ENCODE assay signal across 8 mouse cellular contexts in genomic region chr6:72222271-72222724, GRCm38 (mm10). TPM values are rescaled to one million over a fixed set of nuclear protein-coding genes. Genes with fewer than 3 reads are reported as not detected.
DNase-seq lines count a peak whose midpoint lies in the region; ATAC-seq lines count a peak whose summit lies in the region.

No protein-coding gene starts in this region.

- no peak overlapping the region for H3K4me2 ChIP-seq in kidney, embryonic 14.5 days (replicated peaks; ENCODE audit: low read depth, low read length)
- H3K4me2 ChIP-seq in embryonic facial prominence, embryonic 11.5 days (ENCODE audit: low read depth, low read length) = peak overlapping the region; percentile 27
- H3K4me2 ChIP-seq in hindbrain, embryonic 16.5 days (ENCODE audit: low read length) = no peak overlapping the region
- peak overlapping the region; percentile 36 for H3K4me2 ChIP-seq in neural tube, embryonic 12.5 days (replicated peaks)

- H3K9ac ChIP-seq in kidney, embryonic 14.5 days (ENCODE audit: low read depth, low read length) = no peak overlapping the region
- peak overlapping the region; percentile 37; the same call in 1 of the 2 replicates for H3K9ac ChIP-seq in embryonic facial prominence, embryonic 11.5 days (replicated peaks; ENCODE audit: low read length)
- H3K9ac ChIP-seq in hindbrain, embryonic 16.5 days (ENCODE audit: low read depth, low read length) = no peak overlapping the region
- H3K9ac ChIP-seq in neural tube, embryonic 12.5 days = no peak overlapping the region

- WGBS in kidney, embryonic 14.5 days = 3% methylated on average over 11 of the region's 11 CpGs
- WGBS in embryonic facial prominence, embryonic 11.5 days = 4% methylated on average over 11 of the region's 11 CpGs
- WGBS in hindbrain, embryonic 16.5 days = 10% methylated on average over 11 of the region's 11 CpGs
- WGBS in neural tube, embryonic 12.5 days = 1% methylated on average over 11 of the region's 11 CpGs

- H3K36me3 ChIP-seq in kidney, embryonic 14.5 days (ENCODE audit: control insufficient read depth, insufficient read depth, low read length) = no peaks in the 10 kb centered on the region
- no peaks in the 10 kb centered on the region for H3K36me3 ChIP-seq in embryonic facial prominence, embryonic 11.5 days (replicated peaks; ENCODE audit: control insufficient read depth, insufficient read depth, low read depth, low read length)
- H3K36me3 ChIP-seq in hindbrain, embryonic 16.5 days (ENCODE audit: control insufficient read depth, insufficient read depth, low read length) = no peaks in the 10 kb centered on the region
- no peaks in the 10 kb centered on the region for H3K36me3 ChIP-seq in neural tube, embryonic 12.5 days

- H3K4me1 ChIP-seq in kidney, embryonic 14.5 days (ENCODE audit: control insufficient read depth, insufficient read depth, low read length) = peaks cover 46% of the 10 kb centered on the region
- peaks cover 21% of the 10 kb centered on the region for H3K4me1 ChIP-seq in embryonic facial prominence, embryonic 11.5 days (ENCODE audit: control insufficient read depth, insufficient read depth, low read length)
- peaks cover 39% of the 10 kb centered on the region for H3K4me1 ChIP-seq in hindbrain, embryonic 16.5 days (ENCODE audit: control insufficient read depth, insufficient read depth, low read depth, low read length)
- peaks cover 49% of the 10 kb centered on the region for H3K4me1 ChIP-seq in neural tube, embryonic 12.5 days

- no peak for DNase-seq in kidney, adult 9 months
- peak; percentile 60 for DNase-seq in embryonic facial prominence, embryonic 11.5 days (ENCODE audit: low spot score)
- DNase-seq in right cerebral cortex, postnatal 4 days = no peak
- DNase-seq in left cerebral cortex, adult 8-10 months (ENCODE audit: low spot score in 2 of 2) = no peak
- DNase-seq in ovary, postnatal 14 days (ENCODE audit: low spot score) = no peak

- peak; percentile 56 for ATAC-seq in kidney, embryonic 14.5 days (ENCODE audit: low FRiP score, low TSS enrichment)
- peak; percentile 73 for ATAC-seq in embryonic facial prominence, embryonic 11.5 days (replicated peaks; ENCODE audit: insufficient number of reproducible peaks, low FRiP score, low TSS enrichment, low read depth)
- 0 out of 2 replicates have a peak, but pooled peaks have one; percentile 10 for ATAC-seq in hindbrain, embryonic 16.5 days
- peak; percentile 86 for ATAC-seq in neural tube, embryonic 12.5 days (ENCODE audit: low FRiP score, low read depth)

- no peaks in the 10 kb centered on the region for H3K9me3 ChIP-seq in kidney, embryonic 14.5 days (ENCODE audit: control insufficient read depth, low read length)
- no peaks in the 10 kb centered on the region for H3K9me3 ChIP-seq in embryonic facial prominence, embryonic 11.5 days (replicated peaks; ENCODE audit: control insufficient read depth, low read length)
- no peaks in the 10 kb centered on the region for H3K9me3 ChIP-seq in hindbrain, embryonic 16.5 days (ENCODE audit: control insufficient read depth, low read length)
- H3K9me3 ChIP-seq in neural tube, embryonic 12.5 days = no peaks in the 10 kb centered on the region

- no peak overlapping the region for H3K27ac ChIP-seq in kidney, embryonic 14.5 days (ENCODE audit: low read depth, low read length)
- peak overlapping the region; percentile 32; the same call in 1 of the 2 replicates for H3K27ac ChIP-seq in embryonic facial prominence, embryonic 11.5 days (replicated peaks; ENCODE audit: low read depth, low read length)
- H3K27ac ChIP-seq in hindbrain, embryonic 16.5 days (ENCODE audit: low read depth, low read length) = no peak overlapping the region
- no peak overlapping the region for H3K27ac ChIP-seq in neural tube, embryonic 12.5 days

- no peaks in the 10 kb centered on the region for H3K27me3 ChIP-seq in kidney, embryonic 14.5 days (ENCODE audit: control insufficient read depth, insufficient read depth, low read length)
- H3K27me3 ChIP-seq in embryonic facial prominence, embryonic 11.5 days (ENCODE audit: control insufficient read depth, insufficient read depth, low read length) = no peaks in the 10 kb centered on the region
- H3K27me3 ChIP-seq in hindbrain, embryonic 16.5 days (replicated peaks; ENCODE audit: control insufficient read depth, insufficient read depth, low read length) = peaks cover 18% of the 10 kb centered on the region
- peaks cover 68% of the 10 kb centered on the region for H3K27me3 ChIP-seq in neural tube, embryonic 12.5 days (replicated peaks)

- no peak overlapping the region for H3K4me3 ChIP-seq in kidney, embryonic 14.5 days (ENCODE audit: low read length)
- no peak overlapping the region for H3K4me3 ChIP-seq in embryonic facial prominence, embryonic 11.5 days (ENCODE audit: low read depth, low read length)
- H3K4me3 ChIP-seq in hindbrain, embryonic 16.5 days (ENCODE audit: low read length) = no peak overlapping the region
- no peak overlapping the region for H3K4me3 ChIP-seq in neural tube, embryonic 12.5 days

RNA-seq across cellular contexts. Expression of gene Atoh8, which starts 13.1 kb away (rescaled TPM):
- 13.3 and 14.2 TPM in 2 replicates for polyA plus RNA-seq in kidney, embryonic 14.5 days (2014; fragmentation: Nextera tagmentation; extraction: Ambion mirVana)
- 10.2 and 11.3 TPM in 2 replicates for polyA plus RNA-seq in embryonic facial prominence, embryonic 11.5 days (2014; fragmentation: Nextera tagmentation; extraction: Ambion mirVana)
- polyA plus RNA-seq in hindbrain, embryonic 16.5 days (2015; fragmentation: Nextera tagmentation; extraction: Ambion mirVana) = 3.9 and 4.7 TPM in 2 replicates
- 7.3 and 8.4 TPM in 2 replicates for polyA plus RNA-seq in neural tube, embryonic 12.5 days (2016; fragmentation: Nextera tagmentation; extraction: Ambion mirVana)
- total RNA-seq in left cerebral cortex, adult 8-10 months (2022) = 1 to 10 TPM; 1.3 to 2.1 (median 1.9) TPM

Comparison
In these comparisons a context has a peak if more than half of its experiments do, and no peak if none do; other contexts are left out.
1. ATAC-seq: peak in every context shown above with its lines; median percentile 86 in neural tube, embryonic 12.5 days; 73 in embryonic facial prominence, embryonic 11.5 days; 56 in kidney, embryonic 14.5 days; 10 in hindbrain, embryonic 16.5 days.
2. H3K4me2 ChIP-seq: peak in embryonic facial prominence, embryonic 11.5 days (single experiment) and neural tube, embryonic 12.5 days (single experiment); none in kidney, embryonic 14.5 days (single experiment) and hindbrain, embryonic 16.5 days (single experiment).